Mouse (Mus musculus) C2C12 (cell line): ENCODE results near the gene Pycr2.

Experiments
- CEBPB ChIP-seq: IDR thresholded peaks from one replicate; pipeline ENCODE4 v1.6.1; 2011; ENCODE audit warnings: low read depth, mild to moderate bottlenecking, control low read depth, moderate library complexity
- CTCF ChIP-seq: IDR thresholded peaks from one replicate; pipeline ENCODE4 v1.5.1; 2011; ENCODE audit not compliant: control insufficient read depth, insufficient read depth, insufficient read length
- FOSL1 ChIP-seq: IDR thresholded peaks from one replicate; pipeline ENCODE4 v1.8.0; 2011; ENCODE audit warnings: mild to moderate bottlenecking, low read length; ENCODE audit not compliant: poor library complexity, insufficient read depth, severe bottlenecking
- MAX ChIP-seq: IDR thresholded peaks from one replicate; pipeline ENCODE4 v1.6.1; 2011; ENCODE audit warnings: mild to moderate bottlenecking, control low read depth
- MYOD1 ChIP-seq: IDR thresholded peaks from one replicate; pipeline ENCODE4 v1.6.1; 2011; ENCODE audit warnings: low read depth; ENCODE audit not compliant: control insufficient read depth, insufficient read length
- MYOG ChIP-seq: IDR thresholded peaks from one replicate; pipeline ENCODE4 v1.6.1; 2011; ENCODE audit not compliant: control insufficient read depth, insufficient read length; ENCODE audit errors: extremely low read depth
- USF1 ChIP-seq: IDR thresholded peaks from one replicate; pipeline ENCODE4 v1.6.1; 2011; ENCODE audit warnings: low read depth, mild to moderate bottlenecking, control low read depth, moderate library complexity

DNA sequence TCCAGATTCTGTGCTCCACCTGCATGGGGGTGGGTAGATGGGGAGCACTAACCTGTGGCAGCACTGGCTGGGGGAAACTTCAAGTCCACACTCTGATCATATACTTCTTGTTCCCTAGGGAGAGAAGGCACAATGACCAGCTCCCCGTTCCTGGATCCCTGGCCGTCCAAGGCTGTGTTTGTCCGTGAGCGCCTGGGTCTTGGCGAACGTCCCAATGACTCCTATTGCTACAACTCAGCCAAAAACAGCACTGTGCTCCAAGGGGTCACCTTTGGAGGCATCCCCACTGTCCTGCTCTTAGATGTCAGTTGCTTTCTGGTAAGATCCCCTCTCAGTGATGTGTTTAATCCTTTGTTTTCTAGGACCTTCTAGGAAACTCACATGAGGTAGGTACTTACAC, 42.4 kb downstream of the Pycr2 start:
- TF ChIP-seq CTCF, result no peak
- TF ChIP-seq MYOD1, result no peak
- no peak for TF ChIP-seq USF1
- no peak for TF ChIP-seq MAX
- TF ChIP-seq CEBPB, result no peak
- no peak for TF ChIP-seq MYOG
- no peak for TF ChIP-seq FOSL1
